Mouse (Mus musculus) left cerebral cortex, postnatal 25 days (tissue): ENCODE results near the gene Chsy1. TPM values are rescaled to one million over a fixed set of nuclear protein-coding genes. Genes with fewer than 3 reads are reported as not detected.

Source experiments
- total RNA-seq, 2 experiments: library from RNA; stranded (reverse); gene quantifications; 2 replicates each; pipeline ENCODE4 v1.2.3; 2021

Gene Chsy1
- total RNA-seq, 2 experiments from 2014 or later, result 17.0 to 18.4 TPM

Other genes with a start within 250 kb of the Chsy1 start
- gene Pcsk6, start 247.8 kb upstream of the Chsy1 start, total RNA-seq, result 1 to 10 TPM; 8.5 to 8.7 TPM
- not detected for gene Gm45213, start 65.9 kb upstream of the Chsy1 start, total RNA-seq
- 10 to 100 TPM; 29.8 to 33.1 TPM for gene Snrpa1, start 50.5 kb upstream of the Chsy1 start, total RNA-seq
- 10 to 100 TPM; 47.4 to 59.4 TPM for gene Selenos, start 29.9 kb upstream of the Chsy1 start, total RNA-seq